Mouse (Mus musculus): ENCODE results near the gene Bloc1s4.

DNA sequence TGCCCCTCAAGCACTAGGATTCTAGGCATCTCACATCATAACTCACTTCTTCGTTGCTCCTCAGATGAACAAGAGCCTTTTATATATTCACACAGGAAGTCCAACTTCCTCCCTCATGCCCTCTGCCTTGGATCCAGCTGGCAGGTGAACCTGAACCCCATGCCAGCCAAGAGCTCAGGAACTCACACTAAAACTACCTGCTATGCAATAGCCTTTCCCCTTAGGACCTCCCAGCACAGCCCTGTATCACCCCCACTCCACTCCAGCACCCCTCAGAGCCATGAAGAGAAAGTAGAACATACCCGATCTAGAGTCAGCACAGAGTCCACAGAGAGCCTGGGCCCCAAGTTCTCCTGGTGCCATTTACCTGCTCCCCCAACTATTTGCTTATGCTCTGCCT is 21.3 kb downstream of the Bloc1s4 start:
- no peak for TF ChIP-seq CTCF (IDR thresholded peaks at IDR 0.05; ENCODE audit: low read depth, low read length)
- TF ChIP-seq POLR2A (IDR thresholded peaks at IDR 0.05; ENCODE audit: borderline replicate concordance, low read depth, low read length): no peak

Measured in bone marrow macrophage, adult 2 months (primary cell).